Mouse (Mus musculus) layer of hippocampus, postnatal 14 days (tissue): ENCODE data around the gene Arnt2. TPM values are rescaled to one million over a fixed set of nuclear protein-coding genes. Genes with fewer than 3 reads are reported as not detected.

Experiments used
- DNase-seq, 2 experiments: peaks; one replicate each; pipeline ENCODE4 v3.0.0; 2021 to 2022; ENCODE audit warnings: low spot score in 2 of 2, mixed read lengths in 1 of 2
- total RNA-seq, 2 experiments: library from RNA; stranded (reverse); gene quantifications; 2 replicates each; pipeline ENCODE4 v1.2.3; 2021

Gene Arnt2
- total RNA-seq, 2 experiments from 2014 or later = 149 to 171 TPM

- DNase-seq = no peak
Measured at GRCm38 (mm10) chr7:84300261-84300660, 109.7 kb downstream of the Arnt2 start.

DNA sequence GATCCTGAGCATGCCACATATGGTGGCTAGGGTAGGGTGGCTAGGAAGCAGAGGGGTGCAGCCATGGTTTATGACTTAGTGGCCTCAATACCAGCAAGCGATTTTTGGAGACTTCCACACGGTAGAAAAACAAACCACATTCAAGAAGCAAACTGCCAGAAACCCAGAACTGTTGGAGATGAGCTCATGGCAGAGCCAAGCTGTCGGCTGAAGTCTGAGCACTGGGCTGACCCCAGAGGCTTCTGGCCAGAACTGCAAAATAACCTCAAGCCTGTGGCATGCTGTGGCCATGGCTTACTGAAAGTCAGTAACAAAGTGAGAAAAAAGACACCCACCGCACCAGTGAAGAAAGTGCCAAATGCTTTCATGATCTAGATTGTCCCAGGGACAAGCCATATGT, 110.4 kb downstream of the Arnt2 start:
- no peak for DNase-seq

DNA sequence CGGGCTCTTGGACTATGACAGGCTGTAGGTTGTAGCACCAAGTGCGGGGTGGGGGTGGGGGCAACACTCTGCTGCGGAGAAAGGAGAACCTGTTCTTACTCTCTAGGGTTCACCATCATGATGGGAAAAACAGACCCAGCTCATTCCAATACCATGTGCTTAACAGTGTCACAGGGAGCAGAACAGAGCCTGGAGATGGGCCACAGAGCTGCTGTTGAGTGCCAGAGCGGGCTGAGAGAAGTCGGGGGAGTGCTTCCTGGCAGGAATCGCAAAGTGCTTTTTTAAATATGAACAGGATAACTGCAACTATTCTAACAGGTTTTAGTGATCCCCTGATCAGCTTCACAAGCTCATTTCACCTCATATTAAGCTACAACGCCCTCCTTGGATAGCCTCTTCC, 116.9 kb downstream of the Arnt2 start:
- no peak for DNase-seq

DNA sequence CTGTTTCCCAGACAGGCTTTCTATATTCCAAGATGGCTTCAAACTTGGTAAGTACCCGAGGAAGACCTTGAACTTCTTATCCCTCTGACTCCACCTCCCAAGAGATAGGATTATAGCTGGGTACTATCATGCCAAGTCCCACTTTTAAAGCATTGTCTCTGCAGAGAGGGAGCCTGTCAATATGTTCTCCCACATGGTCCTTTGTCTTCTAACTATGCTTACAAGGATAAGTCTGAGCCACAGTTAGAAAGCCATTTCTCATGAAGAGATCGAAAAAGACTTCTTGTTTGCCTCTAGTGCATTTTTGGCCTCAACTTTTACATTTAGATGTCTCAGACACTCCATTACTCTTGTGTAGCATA, 122.8 kb downstream of the Arnt2 start:
- DNase-seq = no peak

GRCm38 (mm10) chr7:84286526-84287225, 123.3 kb downstream of the Arnt2 start:
- DNase-seq = no peak

GRCm38 (mm10) chr7:84285790-84286189, 124.2 kb downstream of the Arnt2 start:
- DNase-seq = peak in 1 of 2 experiments; percentile 51

DNA sequence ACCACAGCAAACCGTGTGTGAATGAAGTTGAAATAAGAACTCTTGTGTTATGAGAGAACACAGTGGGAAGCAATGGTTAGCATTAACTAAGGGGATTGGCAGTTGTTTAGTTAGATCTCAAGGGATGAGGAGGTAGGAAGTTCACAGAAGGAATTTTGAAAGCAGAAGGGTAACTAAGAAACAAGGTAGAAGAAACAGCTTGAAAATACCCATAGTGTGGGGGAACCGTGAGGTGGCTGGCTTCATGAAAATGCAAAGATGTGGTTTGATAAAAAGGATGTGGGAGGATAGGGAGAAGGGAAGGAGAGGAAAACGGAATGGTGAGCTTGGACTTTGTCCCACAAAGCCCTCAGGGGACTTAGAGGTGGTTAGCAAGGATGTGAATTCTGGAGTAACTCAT, 125.0 kb downstream of the Arnt2 start:
- no peak for DNase-seq

DNA sequence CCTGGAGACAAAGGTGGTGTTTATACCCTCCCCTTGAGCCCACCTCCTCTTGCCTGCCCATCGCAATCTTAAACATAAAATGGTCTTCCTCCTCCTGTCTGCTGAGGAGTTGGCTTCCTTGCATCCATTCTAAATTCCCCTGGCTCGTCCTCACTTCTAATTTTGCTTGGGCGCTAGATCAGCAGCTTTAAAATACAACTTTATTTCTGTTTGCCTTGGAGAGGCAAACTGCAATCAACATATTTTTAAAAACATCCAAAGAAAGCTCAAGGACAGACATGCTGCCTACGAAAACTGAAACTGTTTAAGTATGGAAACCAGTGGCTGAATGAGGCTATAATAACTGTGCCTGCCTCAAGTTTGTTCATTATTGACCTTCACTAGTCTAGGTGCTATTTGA, 127.7 kb downstream of the Arnt2 start:
- DNase-seq = no peak

- no peak for DNase-seq
Measured at GRCm38 (mm10) chr7:84279231-84279630, 130.7 kb downstream of the Arnt2 start.

GRCm38 (mm10) chr7:84275312-84275711, 134.7 kb downstream of the Arnt2 start:
- DNase-seq = no peak

GRCm38 (mm10) chr7:84273930-84274329, 136.0 kb downstream of the Arnt2 start:
- no peak for DNase-seq

DNA sequence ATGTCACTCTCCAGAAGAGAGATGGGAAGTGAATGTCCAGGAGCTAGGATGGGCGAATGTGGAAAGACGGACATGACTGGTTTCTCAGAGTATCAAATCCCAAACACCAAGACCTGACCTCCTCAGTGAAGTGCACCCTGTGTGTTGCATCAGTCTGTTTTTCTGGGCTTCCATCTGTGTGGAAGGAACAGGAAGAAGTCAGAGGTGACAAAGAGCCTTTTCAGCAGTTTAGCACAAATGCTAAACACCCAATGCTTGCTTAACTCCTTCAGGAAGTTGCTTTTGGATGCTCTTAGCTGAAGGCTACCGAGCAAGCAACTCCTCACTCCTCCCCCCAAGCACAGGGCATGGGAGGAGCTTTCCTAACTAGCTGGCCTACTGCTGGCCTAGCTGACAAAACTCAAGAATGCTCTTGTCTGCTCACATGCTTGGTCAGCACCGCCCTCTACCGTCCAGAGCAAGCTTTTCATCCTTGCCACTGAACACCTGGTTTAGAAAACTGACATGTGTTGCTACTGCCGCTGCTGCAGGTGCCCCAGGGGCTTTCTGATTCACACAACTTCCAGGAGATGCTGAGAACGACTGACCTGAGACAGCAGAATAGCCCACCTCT, 137.7 kb downstream of the Arnt2 start:
- peak; percentile 67 to 75 for DNase-seq

GRCm38 (mm10) chr7:84271429-84271828, 138.5 kb downstream of the Arnt2 start:
- DNase-seq = no peak

DNA sequence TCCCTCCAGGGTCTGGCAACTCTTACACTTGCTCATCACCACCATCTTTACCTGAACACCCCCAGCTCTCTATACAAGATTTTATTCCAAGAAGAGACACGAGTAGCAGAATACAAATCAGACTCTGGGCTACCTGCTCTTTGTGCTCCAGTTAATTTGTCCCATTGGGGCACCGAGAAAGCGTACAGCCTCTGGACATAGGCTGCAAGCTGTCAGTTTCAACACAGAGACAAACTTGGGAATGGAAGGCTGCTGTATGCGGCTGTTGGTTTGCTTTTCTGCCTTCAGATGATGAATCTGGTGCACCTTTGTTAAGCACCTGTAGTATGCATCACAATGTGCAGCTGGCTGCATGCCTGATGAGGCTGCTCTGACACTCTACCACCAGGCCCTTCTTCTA, 146.5 kb downstream of the Arnt2 start:
- DNase-seq = no peak

- no peak for DNase-seq
Measured at GRCm38 (mm10) chr7:84261341-84261740, 148.6 kb downstream of the Arnt2 start.

GRCm38 (mm10) chr7:84260401-84260800, 149.6 kb downstream of the Arnt2 start:
- DNase-seq = no peak

- no peak for DNase-seq
Measured at GRCm38 (mm10) chr7:84259309-84259985, 150.5 kb downstream of the Arnt2 start.

- no peak for DNase-seq
Measured at GRCm38 (mm10) chr7:84256661-84257060, 153.3 kb downstream of the Arnt2 start.

GRCm38 (mm10) chr7:84256245-84256644, 153.7 kb downstream of the Arnt2 start:
- no peak for DNase-seq

- no peak for DNase-seq
Measured at GRCm38 (mm10) chr7:84254916-84255315, 155.1 kb downstream of the Arnt2 start.

- DNase-seq = no peak
Measured at GRCm38 (mm10) chr7:84254311-84254710, 155.7 kb downstream of the Arnt2 start.

- DNase-seq = no peak
Measured at GRCm38 (mm10) chr7:84251667-84252066, 158.3 kb downstream of the Arnt2 start.

DNA sequence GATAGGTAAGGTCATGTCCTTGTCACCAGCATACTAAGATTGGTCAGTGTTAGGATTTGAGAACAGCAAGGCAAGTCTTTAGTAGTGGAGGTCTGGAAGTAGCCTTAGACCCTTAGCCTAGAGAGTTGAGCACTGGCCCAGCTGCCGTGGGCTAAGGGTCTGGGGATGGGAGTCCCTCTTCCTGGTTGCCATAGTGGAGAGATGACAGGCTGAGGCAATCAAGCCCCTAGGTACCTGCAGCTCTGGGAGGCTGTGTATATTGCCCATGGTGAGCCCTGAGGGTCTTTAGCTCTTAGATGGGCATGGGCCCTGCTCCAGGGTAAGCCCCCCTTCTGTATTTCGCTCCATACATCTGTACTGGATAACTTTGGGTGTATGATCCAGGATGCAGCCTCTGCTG, 159.2 kb downstream of the Arnt2 start:
- DNase-seq = no peak
